Mouse (Mus musculus) adrenal gland, postnatal 10 days (tissue): ENCODE data around the gene Zp3. TPM values are rescaled to one million over a fixed set of nuclear protein-coding genes. Genes with fewer than 3 reads are reported as not detected.

Source experiments
- DNase-seq: peaks from one replicate; pipeline ENCODE4 v3.0.0; 2021; ENCODE audit warnings: mixed read lengths
- total RNA-seq, 2 experiments: library from RNA; stranded (reverse); gene quantifications; 2 replicates each; pipeline ENCODE4 v1.2.3; 2021

Gene Zp3
- total RNA-seq, 2 experiments from 2014 or later, result 0.30 TPM; not detected in 1

GRCm38 (mm10) chr5:135962125-135962491 is 17.8 kb upstream of the Zp3 start:
- DNase-seq, result no peak

- peak; percentile 98 for DNase-seq
These were observed 17.2 kb upstream of the Zp3 start for GRCm38 (mm10) chr5:135962492-135963279.

- no peak for DNase-seq
These were observed 16.6 kb upstream of the Zp3 start for GRCm38 (mm10) chr5:135963280-135963627.

GRCm38 (mm10) chr5:135965501-135965930 is 14.4 kb upstream of the Zp3 start:
- DNase-seq, result peak; percentile 41

- no peak for DNase-seq
These were observed 13.0 kb upstream of the Zp3 start for GRCm38 (mm10) chr5:135966866-135967265.

GRCm38 (mm10) chr5:135968781-135969180 is 11.1 kb upstream of the Zp3 start:
- peak; percentile 67 for DNase-seq

GRCm38 (mm10) chr5:135970247-135970646 is 9.7 kb upstream of the Zp3 start:
- DNase-seq, result no peak

GRCm38 (mm10) chr5:135971876-135972275 is 8.0 kb upstream of the Zp3 start:
- no peak for DNase-seq

- DNase-seq, result no peak
These were observed 5.5 kb upstream of the Zp3 start, which contains the start of gene Ssc4d for GRCm38 (mm10) chr5:135974365-135974764. Gene Ssc4d (minus strand): TSS chr5:135974531.

GRCm38 (mm10) chr5:135975893-135976668 is 3.8 kb upstream of the Zp3 start:
- DNase-seq, result no peak

- no peak for DNase-seq
These were observed 518 bp upstream of the Zp3 start for GRCm38 (mm10) chr5:135979381-135979780.

GRCm38 (mm10) chr5:135982398-135982797 is 2.5 kb downstream of the Zp3 start:
- DNase-seq, result peak; percentile 78

- DNase-seq, result no peak
These were observed 4.7 kb downstream of the Zp3 start for GRCm38 (mm10) chr5:135984546-135985044.

- DNase-seq, result peak; percentile 34
These were observed 7.3 kb downstream of the Zp3 start for GRCm38 (mm10) chr5:135987248-135987647.

GRCm38 (mm10) chr5:135990601-135991000 is 10.7 kb downstream of the Zp3 start:
- DNase-seq, result no peak

- DNase-seq, result no peak
These were observed 13.6 kb downstream of the Zp3 start for GRCm38 (mm10) chr5:135993381-135993965.

- DNase-seq, result no peak
These were observed 14.4 kb downstream of the Zp3 start for GRCm38 (mm10) chr5:135994335-135994724.

GRCm38 (mm10) chr5:135994725-135995687 is 15.1 kb downstream of the Zp3 start, which contains the start of gene Dtx2:
Gene Dtx2 (plus strand): TSS chr5:135994800.
- DNase-seq, result peak; percentile 94

GRCm38 (mm10) chr5:135996162-135996561 is 16.3 kb downstream of the Zp3 start:
- DNase-seq, result no peak

- no peak for DNase-seq
These were observed 21.3 kb downstream of the Zp3 start for GRCm38 (mm10) chr5:136001222-136001621.

- DNase-seq, result no peak
These were observed 22.4 kb downstream of the Zp3 start for GRCm38 (mm10) chr5:136002325-136002724.

GRCm38 (mm10) chr5:136002751-136003151 is 22.9 kb downstream of the Zp3 start:
- DNase-seq, result no peak
